Mouse (Mus musculus): ENCODE results near the gene Nr2c2ap. TPM values are rescaled to one million over a fixed set of nuclear protein-coding genes. Genes with fewer than 3 reads are reported as not detected.

Gene Nr2c2ap
- polyA plus RNA-seq, 1 experiment: 17.2 TPM

DNA sequence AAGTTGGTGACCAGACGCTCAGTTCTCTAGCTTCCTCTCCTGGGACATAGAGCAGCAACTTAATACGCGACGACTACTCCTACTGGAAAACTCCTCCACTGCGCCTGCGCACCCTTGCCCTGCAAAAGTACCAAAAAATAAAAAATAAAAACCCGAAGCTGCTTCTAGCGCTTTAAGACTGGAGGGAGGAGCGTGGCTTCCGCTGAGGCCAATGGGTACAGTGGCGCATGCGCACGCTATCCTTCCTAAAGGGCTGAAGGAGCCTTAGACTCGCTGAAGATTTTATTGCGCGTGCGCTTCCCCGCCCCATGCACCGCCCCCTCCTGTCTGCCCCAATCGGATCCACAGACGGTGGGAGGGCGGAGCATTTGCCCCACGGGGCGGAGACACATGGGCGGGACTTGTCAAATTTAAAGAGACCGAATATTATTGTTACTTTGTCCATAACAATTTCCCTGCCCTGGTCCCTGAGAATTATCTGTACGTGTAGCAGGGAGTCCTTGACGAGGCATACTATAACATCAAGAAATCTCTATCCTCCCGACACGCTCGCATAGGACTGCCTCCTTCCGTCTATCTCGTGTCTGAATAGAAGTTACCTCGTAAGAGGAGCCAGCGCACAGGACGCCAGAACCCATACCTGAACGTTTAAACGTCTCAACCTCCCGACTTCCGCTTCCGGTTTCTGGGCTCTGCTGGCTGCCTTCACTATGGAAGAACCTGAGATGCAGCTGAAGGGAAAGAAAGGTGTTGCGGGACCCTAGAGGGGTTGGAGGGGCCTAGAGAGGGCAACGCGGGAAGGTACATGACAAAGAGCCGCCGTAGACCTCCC is 8.1 kb downstream of the Nr2c2ap start, which contains the start of the genes Rfxank, Borcs8 and Mef2b:
Gene Rfxank (minus strand): TSS at position 129 of the 832 bp plus-strand sequence.
Gene Borcs8 (plus strand): TSS at position 474 of the 832 bp plus-strand sequence.
Gene Mef2b (plus strand): TSS at position 686 of the 832 bp plus-strand sequence.
- TF ChIP-seq GATA1 (IDR thresholded peaks at IDR 0.05; ENCODE audit: low read length): no peak

DNA sequence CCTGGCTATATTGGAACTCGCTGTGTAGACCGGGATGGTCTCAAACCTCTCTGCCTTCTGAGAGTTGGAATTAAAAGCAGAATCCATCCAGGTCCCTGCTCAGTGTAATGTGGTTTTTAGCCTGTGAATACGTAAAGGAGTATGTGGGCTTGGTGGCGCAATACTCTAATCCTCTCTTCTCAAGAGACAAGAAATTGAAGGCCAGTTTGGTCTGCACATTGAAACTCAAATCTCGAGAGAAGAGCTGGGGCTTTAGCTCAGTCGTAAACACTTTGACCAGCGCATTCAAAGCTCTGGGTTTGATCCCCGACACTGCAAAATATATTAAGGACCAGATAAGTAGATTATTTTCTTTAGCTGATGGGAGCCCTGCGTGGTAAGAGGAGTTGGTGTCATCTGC is 8.8 kb downstream of the Nr2c2ap start:
- TF ChIP-seq GATA1 (IDR thresholded peaks at IDR 0.05; ENCODE audit: low read length): no peak

DNA sequence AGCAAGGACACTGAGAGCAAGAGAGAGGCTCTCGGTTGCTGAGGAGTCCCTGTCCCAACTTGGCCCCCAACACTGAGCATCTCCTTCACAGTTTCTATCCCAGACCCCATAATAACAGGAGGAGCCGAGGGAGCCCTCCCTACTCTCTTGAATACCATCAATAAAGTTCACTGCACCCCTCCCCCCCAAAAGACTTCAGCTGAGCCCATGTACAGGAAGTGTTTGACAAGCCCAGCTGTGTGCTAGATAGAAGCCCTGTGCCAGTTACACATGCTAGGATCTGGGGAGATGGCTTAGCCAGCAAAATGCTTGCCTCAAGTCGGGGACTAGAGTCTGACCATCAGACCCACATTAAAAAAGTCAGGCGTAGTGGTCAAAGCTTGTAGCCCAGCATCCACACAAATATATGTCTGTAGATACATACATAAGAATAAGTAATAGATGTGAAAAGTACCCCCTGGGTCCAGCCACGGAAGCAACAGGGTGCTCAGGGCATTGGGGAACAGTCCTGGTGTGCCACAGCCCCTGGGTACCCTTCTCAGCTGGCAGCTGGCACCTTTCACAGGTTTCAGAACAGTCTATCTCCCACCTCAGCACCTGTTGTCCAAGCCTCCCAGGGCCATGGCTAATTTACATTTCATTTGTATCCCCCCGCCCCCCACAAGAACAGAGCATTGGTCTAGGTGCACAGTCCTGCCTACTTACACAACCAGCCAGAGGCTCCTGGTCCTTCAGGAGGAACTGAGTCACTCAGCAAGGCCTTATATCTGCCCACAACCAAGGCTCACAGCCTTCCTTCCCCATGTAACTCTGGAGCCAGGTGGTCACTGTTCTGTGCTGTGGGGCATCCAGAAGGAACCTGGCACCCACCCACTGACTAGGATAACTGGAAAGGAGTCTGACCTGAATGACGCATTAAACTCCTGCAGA is 16.8 kb downstream of the Nr2c2ap start:
- no peak for TF ChIP-seq GATA1 (IDR thresholded peaks at IDR 0.05; ENCODE audit: low read length)

DNA sequence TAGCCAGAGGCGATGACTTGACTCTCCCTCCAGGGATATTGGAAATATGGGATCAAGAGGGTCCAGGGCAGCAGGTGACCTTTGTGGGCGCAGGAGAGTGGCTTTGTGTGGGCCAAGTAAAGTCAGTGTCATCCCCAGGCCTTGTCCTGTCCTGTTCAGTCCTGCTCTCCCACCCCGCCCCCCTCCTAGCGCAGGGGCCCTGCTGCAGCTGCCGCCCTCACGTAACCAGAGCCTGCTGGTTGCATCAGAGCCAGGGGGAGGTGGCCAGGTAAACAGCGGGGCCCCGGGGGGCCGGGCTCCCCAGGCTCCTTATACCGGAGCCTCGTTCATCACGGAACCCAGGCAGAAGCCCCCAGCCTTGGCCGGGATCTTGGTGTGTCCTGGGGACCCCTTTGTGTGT is 19.0 kb downstream of the Nr2c2ap start:
- TF ChIP-seq GATA1 (IDR thresholded peaks at IDR 0.05; ENCODE audit: low read length): no peak

DNA sequence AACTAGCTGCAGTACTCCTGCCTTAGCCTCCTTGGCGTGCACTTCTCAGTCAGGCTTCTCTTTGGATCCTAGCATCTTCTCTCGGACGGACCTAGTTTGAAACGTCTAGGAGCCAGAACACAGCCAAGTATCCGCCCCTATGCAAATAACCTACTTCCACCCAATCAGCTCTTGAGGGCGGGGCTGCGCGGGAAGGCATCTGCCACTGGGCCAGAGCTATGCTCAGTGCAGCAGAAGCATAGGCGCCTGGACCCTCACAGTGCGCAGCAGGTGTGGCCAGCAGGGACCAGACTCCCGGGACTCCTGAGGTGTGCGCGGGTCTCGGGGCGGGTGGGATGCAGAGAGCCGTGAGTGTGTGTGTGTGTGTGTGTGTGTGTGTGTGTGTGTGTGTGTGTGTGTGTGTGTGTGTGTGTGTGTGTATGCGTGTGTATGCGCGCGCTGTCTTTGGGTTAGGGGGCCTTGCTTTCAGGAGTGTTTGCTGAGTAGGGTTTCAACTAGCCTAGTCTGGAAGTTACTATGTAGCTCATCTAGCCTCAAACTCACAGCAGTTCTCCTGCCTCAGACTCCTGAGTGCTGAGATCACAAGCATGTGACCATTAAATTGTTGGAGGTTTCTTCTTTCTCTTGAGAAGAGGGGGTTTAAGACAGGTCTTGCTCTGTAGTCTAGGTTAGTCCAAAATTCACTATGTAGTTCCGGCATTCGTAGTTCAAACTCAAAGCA is 21.6 kb downstream of the Nr2c2ap start:
- no peak for TF ChIP-seq GATA1 (IDR thresholded peaks at IDR 0.05; ENCODE audit: low read length)

DNA sequence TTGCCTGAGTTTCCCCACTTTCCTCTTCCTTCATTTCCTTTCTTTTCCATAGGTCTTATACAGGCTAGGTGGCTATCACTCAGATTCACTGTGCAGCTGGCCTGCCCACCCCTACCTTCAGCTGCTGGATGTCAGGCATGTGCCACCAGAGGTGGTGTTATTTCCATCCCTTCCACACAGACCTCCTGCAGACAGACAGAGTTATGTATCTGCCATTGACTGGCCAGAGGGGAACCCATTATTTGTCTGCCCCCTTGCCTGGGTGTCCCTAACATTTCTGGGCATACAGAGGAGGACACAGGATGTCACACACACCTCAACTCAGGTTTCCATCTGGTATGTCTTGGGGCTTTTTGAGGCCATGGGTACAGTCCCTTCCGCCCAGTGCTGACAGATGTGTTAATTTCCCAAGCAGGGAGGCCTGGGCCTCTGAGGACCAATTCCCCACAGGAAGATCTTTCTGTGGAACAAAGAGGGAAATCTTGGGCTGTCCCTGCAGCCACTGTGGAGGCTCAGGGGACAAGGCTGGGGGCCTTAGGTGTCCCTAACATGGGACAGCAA is 26.2 kb downstream of the Nr2c2ap start:
- no peak for TF ChIP-seq GATA1 (IDR thresholded peaks at IDR 0.05; ENCODE audit: low read length)

DNA sequence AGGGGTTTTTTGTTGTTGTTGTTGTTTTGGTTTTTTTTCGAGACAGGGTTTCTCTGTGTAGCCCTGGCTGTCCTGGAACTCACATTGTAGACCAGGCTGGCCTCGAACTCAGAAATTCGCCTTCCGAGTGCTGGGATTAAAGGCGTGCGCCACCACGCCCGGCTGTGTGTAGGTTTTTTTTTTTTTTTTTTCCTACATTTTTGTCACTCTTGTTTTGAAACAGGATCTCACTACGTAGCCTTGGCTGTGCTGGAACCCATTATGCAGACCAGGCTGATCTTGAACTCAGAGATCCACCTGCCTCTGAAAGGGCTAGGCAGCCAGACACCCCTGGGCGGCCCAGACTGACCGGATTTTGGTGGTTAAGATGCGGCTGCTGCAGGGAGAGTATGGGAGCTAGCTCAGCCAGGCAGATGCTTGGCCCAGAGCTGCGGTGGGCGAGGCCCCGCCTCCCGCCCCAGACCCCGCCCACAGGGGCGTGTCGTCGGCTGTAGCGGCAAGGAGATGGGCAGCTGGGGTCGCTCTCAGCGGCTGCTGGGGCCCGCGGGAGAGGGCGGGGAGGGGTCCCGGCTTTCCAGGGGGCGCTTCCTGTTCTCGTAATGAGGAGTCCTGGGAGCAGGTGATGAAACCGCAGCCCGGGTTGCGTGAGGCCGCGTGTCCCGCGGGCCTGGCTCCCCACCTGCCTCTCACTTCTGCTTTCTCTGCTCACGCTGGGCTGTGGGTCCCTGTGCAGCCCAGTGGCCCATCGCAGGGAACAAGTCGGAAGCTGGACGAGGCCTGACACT is 27.1 kb downstream of the Nr2c2ap start:
- TF ChIP-seq GATA1 (IDR thresholded peaks at IDR 0.05; ENCODE audit: low read length): no peak

DNA sequence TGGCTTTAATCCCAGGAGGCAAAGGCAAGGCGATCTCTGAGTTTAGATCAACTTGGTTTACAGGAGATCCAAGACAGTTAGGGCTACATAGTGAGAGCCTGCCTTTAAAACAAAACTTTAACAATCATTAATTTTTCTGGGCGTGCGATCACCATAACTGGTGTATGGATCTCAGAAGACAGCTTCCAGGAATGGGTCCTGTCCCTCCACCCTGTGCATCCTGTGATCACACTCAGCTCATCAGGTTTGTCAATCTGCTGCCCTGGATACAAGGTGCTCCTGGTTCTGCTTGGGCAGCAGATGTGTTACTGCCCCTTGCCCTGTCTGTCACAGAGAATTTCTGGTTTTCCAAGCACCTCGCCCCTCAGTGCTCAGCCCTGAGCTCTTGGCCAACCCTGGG is 28.1 kb downstream of the Nr2c2ap start:
- no peak for TF ChIP-seq GATA1 (IDR thresholded peaks at IDR 0.05; ENCODE audit: low read length)

DNA sequence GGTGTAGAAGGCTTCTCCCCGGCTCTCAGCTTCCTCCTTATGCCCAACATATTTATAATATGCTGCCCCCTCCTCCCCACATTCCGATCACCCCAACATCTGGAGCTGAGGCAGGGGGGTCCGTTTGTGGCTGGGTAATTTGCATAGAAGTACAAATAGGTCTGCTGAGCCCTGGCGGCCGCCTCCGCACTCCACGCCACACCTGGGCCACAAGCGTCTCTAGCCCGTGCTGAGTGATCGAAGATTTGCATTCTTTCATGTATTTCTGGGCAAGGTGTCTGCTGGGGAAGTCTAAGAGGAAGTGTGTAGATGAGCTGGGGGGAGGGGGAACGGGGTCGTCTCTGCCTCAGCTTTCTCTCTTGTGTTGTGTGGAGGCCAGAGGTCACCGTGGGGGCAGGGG is 28.9 kb downstream of the Nr2c2ap start:
- no peak for TF ChIP-seq GATA1 (IDR thresholded peaks at IDR 0.05; ENCODE audit: low read length)

DNA sequence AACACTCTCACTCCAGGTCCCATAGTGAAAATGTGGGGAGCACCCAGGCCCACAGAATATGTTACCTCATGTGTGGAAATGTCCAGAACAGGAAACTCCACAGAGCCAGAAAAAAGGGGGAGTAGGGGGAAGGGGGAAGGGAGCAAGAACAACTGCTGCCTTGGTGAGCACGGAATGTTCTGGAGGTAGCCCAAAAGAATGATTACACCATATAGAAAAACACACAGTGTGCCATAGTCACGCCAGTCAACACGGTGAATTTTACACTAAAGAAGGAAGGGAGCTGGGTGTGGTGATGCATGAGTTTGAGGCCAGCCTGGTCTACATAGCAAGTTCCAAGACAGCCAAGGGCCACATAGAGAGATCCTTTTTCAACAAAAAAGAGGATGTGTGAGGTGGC is 32.2 kb downstream of the Nr2c2ap start:
- no peak for TF ChIP-seq GATA1 (IDR thresholded peaks at IDR 0.05; ENCODE audit: low read length)

DNA sequence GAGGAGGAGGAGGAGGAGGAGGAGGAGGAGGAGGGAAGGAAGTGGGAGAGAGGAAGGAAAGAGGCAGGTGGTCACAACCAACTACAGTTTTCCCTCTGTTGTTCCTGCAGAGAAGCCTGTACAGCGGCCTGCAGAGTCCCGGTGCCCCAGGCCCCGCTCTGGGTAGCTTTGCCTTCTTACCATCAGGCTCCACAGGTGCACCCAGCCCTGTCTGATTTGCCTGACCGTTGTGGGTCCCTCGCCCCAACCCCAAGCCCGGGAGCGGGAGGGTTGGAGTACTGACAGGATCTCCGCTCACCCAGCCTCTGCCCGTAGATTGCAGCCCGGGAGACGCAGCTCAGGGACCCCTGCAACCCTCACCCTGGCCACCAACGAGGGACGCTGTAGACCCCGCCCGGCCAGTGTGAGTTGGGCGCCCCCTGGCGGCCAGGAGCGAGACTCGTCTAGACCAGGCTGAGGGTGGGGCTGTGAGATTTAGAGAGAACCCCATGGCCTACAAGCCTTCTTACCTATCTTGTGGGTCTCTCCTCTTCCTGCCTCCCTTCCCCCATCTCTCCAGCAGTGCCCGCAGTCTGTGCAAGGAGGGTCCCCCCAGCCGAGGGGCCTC is 35.5 kb downstream of the Nr2c2ap start:
- TF ChIP-seq GATA1 (IDR thresholded peaks at IDR 0.05; ENCODE audit: low read length): no peak

DNA sequence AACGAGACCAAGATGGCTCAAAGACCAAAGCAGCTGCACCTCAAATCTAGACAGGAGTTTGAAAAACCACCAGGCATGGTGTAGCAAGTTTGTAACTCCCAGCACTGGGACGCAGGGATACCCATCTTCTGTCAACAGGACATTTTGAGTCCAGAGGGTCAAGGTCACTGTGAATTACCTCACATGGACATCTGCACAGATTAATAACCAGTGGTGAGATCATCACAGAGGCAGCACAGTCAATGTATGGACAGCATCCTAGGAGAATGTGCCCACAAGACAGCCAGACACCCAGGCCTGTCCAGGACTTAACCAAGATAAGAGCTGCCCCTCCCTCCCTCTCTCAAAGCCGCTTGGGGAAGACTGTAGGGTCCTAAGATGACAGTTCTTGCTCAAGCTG is 39.0 kb downstream of the Nr2c2ap start:
- no peak for TF ChIP-seq GATA1 (IDR thresholded peaks at IDR 0.05; ENCODE audit: low read length)

DNA sequence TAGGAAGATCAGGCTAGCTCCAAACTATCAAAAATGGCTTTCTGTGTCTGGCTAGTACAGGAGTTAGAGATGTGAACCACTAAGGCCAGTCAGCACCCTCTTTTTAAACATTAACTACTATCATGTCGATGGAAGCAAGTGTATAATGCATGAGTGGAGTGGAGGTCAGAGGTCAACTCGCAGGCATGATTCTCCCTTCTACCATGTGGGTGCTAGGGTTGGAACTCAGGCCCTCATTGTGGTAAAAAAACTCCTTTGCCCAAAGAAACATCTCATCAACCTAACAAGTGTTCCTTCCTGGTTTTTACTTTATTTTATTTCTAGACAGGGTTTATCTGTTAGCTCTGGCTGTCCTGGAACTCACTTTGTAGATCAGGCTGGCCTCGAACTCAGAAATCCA is 39.6 kb downstream of the Nr2c2ap start:
- no peak for TF ChIP-seq GATA1 (IDR thresholded peaks at IDR 0.05; ENCODE audit: low read length)

DNA sequence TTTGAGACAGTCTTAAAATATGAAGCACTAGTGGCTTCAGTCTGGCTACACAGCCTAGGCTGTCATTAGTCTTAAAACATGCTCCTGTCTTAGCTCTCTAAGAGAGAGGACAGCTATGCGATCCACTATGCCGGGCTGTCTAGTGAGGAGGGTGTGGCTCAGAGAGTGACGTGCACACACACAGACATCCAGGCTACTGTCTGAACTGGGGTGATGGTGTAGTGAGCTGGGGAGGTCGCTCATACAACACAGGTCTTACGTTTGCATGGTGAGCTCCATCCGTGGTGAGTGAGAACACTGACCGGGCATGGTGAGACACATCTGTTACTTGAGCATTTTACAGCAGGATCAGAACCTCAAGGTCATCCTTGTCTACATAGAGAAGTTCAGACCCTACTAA is 40.1 kb downstream of the Nr2c2ap start:
- no peak for TF ChIP-seq GATA1 (IDR thresholded peaks at IDR 0.05; ENCODE audit: low read length)

Data from G1E-ER4 (cell line).